ENCODE assay signal across 36 mouse cellular contexts in genomic region chr3:92621560-92621959, GRCm38 (mm10). TPM values are rescaled to one million over a fixed set of nuclear protein-coding genes. Genes with fewer than 3 reads are reported as not detected.
"Had no signal": no experiment of that assay in that cellular context is flagged by ENCODE, and none has a peak within 500 bp of the region (broad histone marks: within the 10 kb centered on the region; RNA-seq: fewer than 3 reads in every experiment).

Gene Lce6a (minus strand): TSS chr3:92621660.

- H3K4me2 ChIP-seq: limb, embryonic 12.5 days; limb, embryonic 13.5 days; limb, embryonic 15.5 days; liver, embryonic 11.5 days; liver, embryonic 12.5 days; liver, embryonic 13.5 days; liver, embryonic 15.5 days; lung, embryonic 14.5 days; lung, embryonic 15.5 days; midbrain, embryonic 11.5 days; midbrain, embryonic 12.5 days; midbrain, embryonic 13.5 days; midbrain, embryonic 15.5 days had no signal

- H3K4me3 ChIP-seq: limb, embryonic 10.5 days; limb, embryonic 12.5 days; limb, embryonic 13.5 days; limb, embryonic 15.5 days; liver, embryonic 12.5 days; liver, embryonic 13.5 days; liver, embryonic 15.5 days; lung, embryonic 15.5 days; megakaryocyte, embryonic 14.5 days; midbrain, embryonic 10.5 days; midbrain, embryonic 12.5 days; midbrain, embryonic 13.5 days; midbrain, embryonic 15.5 days; myocyte had no signal

- ATAC-seq: liver, embryonic 12.5 days; liver, postnatal 0 days; lung, postnatal 0 days; midbrain, embryonic 13.5 days; midbrain, embryonic 15.5 days; midbrain, embryonic 16.5 days had no signal

- H3K27me3 ChIP-seq: limb, embryonic 12.5 days; limb, embryonic 13.5 days; limb, embryonic 15.5 days; liver, embryonic 12.5 days; liver, embryonic 13.5 days; liver, embryonic 15.5 days; lung, embryonic 15.5 days; megakaryocyte, embryonic 14.5 days; midbrain, embryonic 12.5 days; midbrain, embryonic 13.5 days; midbrain, embryonic 15.5 days had no signal

- H3K36me3 ChIP-seq: limb, embryonic 10.5 days; limb, embryonic 12.5 days; limb, embryonic 13.5 days; limb, embryonic 15.5 days; liver, embryonic 12.5 days; liver, embryonic 13.5 days; liver, embryonic 15.5 days; lung, embryonic 15.5 days; midbrain, embryonic 10.5 days; midbrain, embryonic 12.5 days; midbrain, embryonic 13.5 days; midbrain, embryonic 15.5 days had no signal

- H3K9me3 ChIP-seq: limb, embryonic 10.5 days; limb, embryonic 12.5 days; limb, embryonic 13.5 days; limb, embryonic 15.5 days; liver, embryonic 12.5 days; liver, embryonic 13.5 days; liver, embryonic 15.5 days; lung, embryonic 15.5 days; megakaryocyte, embryonic 14.5 days; midbrain, embryonic 10.5 days; midbrain, embryonic 12.5 days; midbrain, embryonic 13.5 days; midbrain, embryonic 15.5 days had no signal

- DNase-seq: left cerebral cortex, postnatal 4 days; liver; liver, embryonic 13.5 days; liver, postnatal 0 days; lung, adult 18-20 months; lung, adult 2 months; lung, embryonic 14.5 days; lung, postnatal 10 days; lung, postnatal 14 days; lung, postnatal 36 days; lung, postnatal 4 days; midbrain, embryonic 14.5 days had no signal

- H3K27ac ChIP-seq: limb, embryonic 10.5 days; limb, embryonic 12.5 days; limb, embryonic 13.5 days; limb, embryonic 15.5 days; liver, embryonic 12.5 days; liver, embryonic 13.5 days; liver, embryonic 14.5 days; liver, embryonic 15.5 days; lung, embryonic 15.5 days; macrophage; midbrain, embryonic 10.5 days; midbrain, embryonic 12.5 days; midbrain, embryonic 13.5 days; midbrain, embryonic 15.5 days had no signal

- H3K4me1 ChIP-seq: limb, embryonic 10.5 days; limb, embryonic 12.5 days; limb, embryonic 13.5 days; limb, embryonic 15.5 days; liver, embryonic 12.5 days; liver, embryonic 13.5 days; liver, embryonic 15.5 days; lung, embryonic 15.5 days; megakaryocyte, embryonic 14.5 days; midbrain, embryonic 12.5 days; midbrain, embryonic 13.5 days; midbrain, embryonic 15.5 days had no signal

- H3K9ac ChIP-seq: limb, embryonic 12.5 days; limb, embryonic 13.5 days; limb, embryonic 15.5 days; liver, embryonic 12.5 days; liver, embryonic 13.5 days; liver, embryonic 14.5 days; liver, embryonic 15.5 days; liver, postnatal 0 days; lung, embryonic 14.5 days; lung, embryonic 15.5 days; midbrain, embryonic 12.5 days; midbrain, embryonic 13.5 days; midbrain, embryonic 15.5 days had no signal

RNA-seq across cellular contexts. Expression of gene Lce6a, which starts in this region (rescaled TPM):
- polyA plus RNA-seq: limb, embryonic 10.5 days; limb, embryonic 11.5 days; limb, embryonic 12.5 days; limb, embryonic 13.5 days; liver, adult 2 months; liver, embryonic 11.5 days; liver, embryonic 12.5 days; liver, embryonic 13.5 days; liver, embryonic 14.5 days; liver, embryonic 15.5 days; liver, postnatal 0 days; lung, adult 2 months; lung, embryonic 14.5 days; lung, embryonic 15.5 days; lung, embryonic 16.5 days; lung, postnatal 0 days; macrophage; midbrain, embryonic 10.5 days; midbrain, embryonic 11.5 days; midbrain, embryonic 12.5 days; midbrain, embryonic 13.5 days; midbrain, embryonic 14.5 days; midbrain, embryonic 15.5 days; midbrain, embryonic 16.5 days; midbrain, postnatal 0 days; myocyte; neural tube, embryonic 11.5 days had no signal
